Mouse (Mus musculus) thymus, postnatal 25 days (tissue): ENCODE results near the gene Fam208b.

Source experiments
- DNase-seq: peaks from one replicate; pipeline ENCODE4 v3.0.0; 2022

Fam208b gene

DNA sequence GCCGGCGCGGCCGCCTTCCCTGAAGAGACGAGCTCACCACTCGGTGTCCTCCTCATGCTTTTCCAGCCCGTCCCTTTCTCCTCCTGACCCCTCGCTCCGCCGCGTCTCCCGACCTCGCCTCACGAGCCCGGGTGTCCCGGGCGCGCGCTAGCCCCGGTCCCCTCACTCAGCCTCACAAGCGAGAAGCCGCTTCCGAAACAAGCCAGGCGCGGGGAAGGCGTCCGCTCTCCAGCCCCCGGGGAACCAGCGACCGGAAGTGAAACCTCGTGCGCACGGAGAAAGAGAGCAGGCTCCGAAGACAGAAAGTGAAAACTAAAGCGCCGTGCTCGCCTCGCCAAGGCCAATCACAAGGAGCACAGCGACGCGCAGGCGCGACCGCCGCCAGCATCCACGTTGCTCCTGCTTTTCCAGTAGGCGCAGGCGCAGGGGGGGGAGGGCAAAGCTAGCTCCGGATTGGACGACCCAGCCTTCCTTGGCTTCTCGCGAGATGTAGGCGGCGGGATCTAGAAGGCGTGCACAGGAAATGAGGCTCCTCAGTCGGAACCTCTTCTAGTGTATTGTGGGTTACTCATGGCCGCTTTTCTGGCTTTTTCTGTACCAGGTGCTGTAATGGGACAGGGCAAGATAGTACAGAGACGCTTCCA, at the start of gene Fam208b:
Fam208b (minus strand) TSS at position 314 of the 644 bp plus-strand sequence.
- DNase-seq: peak; percentile 96

- DNase-seq: no peak
Observed at GRCm38 (mm10) chr13:3659163-3660160, 48.6 kb upstream of the Fam208b start.

DNA sequence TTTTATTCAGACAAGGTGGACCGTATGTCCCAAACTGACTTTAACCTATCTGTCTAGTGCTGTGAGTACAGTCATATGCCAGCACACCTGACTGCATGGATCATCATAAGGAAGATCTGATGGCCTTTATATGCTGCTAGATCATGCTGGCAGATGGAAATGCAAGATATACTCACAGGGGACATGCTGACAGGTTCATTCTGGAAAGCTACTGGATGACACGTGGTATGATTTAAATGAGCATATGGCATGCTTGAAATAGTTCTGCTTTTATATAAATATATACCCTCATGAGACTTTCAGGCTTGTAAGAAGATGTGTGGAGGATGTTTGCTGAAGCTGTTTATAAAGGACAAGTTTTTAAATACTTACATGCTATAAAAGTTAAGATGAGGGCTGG, 43.5 kb upstream of the Fam208b start:
- DNase-seq: no peak

DNA sequence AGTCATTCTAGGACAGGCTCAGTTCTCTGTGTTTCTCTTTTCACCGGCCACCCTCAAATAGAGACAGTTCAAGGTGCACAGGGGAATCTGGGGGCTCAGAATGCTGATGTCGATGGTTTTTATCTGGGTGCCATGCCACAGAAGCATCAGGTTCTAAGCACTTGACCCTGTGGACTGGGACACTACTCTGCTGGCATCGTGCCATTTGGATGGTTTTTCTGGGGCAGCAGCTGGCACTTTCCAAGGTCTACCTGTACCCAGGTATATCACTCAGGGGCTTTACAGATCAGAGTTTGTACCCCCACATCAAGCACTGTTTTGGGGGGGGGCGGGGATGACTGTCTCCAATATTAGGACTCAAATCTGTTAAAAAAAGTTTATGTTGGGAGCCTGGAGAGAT, 39.7 kb upstream of the Fam208b start:
- no peak for DNase-seq

- DNase-seq: no peak
Observed at GRCm38 (mm10) chr13:3646566-3646965, 35.7 kb upstream of the Fam208b start.

DNA sequence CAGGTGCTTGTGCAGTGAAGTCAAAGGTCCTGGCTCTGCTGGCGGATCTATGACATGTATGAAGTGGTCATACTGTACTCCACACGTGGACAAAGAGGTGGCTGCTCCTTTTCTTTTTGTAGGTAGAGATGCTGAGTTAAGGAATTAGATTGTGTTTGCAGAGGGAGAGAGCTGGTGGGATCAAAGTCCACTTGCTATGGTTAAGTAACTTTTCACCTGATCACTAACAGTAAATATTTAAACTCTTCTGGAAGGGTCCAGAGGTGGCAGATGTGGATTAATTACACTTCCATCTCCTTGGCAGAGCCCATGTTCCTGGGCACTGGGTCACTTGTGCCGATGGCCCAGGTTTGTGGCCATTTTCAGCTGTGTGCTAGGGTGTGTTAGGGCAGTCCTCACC, 35.0 kb upstream of the Fam208b start:
- DNase-seq: no peak

- no peak for DNase-seq
Observed at GRCm38 (mm10) chr13:3644871-3645270, 34.0 kb upstream of the Fam208b start.

- no peak for DNase-seq
Observed at GRCm38 (mm10) chr13:3642538-3642937, 31.6 kb upstream of the Fam208b start.

GRCm38 (mm10) chr13:3642049-3642448, 31.1 kb upstream of the Fam208b start:
- DNase-seq: peak; percentile 50

DNA sequence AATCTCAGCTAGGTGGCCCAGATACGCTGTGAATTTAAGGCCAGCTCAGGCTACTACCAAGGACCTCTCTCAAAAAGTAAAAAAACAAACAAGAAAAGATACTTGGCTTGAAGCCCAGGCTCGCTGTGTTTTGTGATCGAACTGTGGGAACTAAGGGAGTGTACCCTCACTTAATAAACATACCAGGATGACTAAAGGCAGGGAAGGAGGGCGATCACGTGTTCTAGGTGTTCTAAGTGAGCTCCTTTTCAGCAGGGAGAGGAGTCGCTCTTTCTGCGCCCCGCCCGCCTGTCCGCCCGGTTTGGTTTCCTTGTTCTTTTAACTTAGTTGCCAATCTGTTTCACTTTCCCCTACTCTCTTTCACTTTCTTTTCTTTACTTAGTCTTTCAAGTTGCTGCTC, 25.9 kb upstream of the Fam208b start:
- DNase-seq: peak; percentile 54

DNA sequence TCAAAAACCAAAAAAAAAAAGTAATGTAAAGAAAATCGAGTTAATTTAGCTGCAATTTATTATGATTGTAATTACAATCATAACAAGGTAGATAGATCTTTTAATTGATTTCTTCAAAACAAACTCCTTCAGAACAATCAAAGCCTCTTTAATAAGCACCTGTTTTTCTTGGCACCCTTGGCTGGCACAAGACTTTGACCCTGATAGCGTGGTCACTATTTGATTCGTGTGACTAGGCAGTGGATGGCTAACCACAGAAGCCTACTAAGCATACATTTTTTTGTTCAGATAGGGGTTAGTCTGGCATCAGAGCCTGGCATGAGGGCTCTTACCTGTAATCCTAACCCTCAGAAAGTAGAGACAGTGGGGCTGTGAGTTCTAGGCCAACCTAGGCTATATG, 24.2 kb upstream of the Fam208b start:
- DNase-seq: no peak

DNA sequence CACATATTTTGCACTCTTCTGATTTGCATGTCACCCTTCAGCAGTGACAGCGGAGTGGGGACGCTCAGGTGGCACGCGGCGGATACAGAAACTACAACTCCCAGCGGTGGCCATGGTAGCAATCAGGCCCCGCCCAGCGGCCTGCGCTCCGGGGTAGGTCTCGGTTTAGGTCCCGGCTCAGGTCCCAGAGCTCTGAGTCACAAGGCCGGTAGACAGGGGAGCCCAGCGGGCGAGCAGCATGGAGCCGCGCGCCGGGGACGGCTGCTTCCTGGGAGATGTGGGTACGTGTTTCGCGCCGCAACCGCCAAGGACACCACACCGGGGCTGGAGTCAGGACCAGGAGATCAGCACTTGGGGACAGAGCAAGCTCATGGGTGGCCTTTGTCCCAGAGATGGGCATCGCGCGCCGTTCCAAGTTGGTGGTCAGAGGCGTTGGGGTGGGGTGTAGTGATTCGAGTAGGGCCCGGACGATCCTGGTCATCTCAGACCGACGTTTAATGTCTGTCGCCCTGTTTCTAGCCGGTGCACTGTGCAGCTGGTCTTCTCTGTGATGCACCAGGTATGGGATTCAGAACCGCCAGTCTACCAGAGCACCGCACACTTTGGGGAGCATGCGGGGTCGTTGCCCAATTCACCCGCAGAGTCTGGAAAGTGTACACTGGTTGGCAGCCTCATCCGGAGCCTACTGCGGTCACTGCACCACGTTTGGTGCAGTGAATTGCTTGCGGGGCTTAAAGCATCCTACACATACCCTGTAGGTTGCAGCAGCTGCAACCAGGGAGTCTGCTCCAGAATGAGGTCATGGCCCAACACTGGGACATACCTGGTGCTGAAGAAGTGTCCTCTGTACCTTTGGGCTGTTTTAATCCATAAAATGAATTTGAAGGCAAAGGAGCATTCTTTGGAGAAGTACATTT, 23.2 kb upstream of the Fam208b start, which contains the start of gene Asb13:
Asb13 (plus strand) TSS at position 138 of the 917 bp plus-strand sequence.
- peak; percentile 89 for DNase-seq

- no peak for DNase-seq
Observed at GRCm38 (mm10) chr13:3633131-3633530, 22.2 kb upstream of the Fam208b start.

DNA sequence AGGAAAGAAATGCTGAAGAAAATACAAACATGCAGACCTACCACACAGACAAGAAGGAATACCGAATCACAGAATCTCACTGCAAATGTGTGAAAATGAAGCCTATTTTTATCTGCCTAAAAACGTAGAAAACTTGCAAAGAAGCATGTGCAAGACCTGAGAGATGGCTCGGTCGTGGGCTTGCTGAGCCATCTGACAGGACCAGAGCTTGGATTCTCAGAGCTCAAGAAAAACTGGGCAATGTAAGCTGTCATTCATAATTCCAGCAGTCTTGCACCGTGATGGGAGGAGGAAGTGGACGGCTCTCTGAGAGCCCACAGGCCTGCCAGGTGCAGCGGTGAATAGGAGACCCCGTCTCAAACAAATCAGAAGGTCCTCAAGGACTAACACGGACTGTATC, 21.6 kb upstream of the Fam208b start:
- no peak for DNase-seq

GRCm38 (mm10) chr13:3628102-3628501, 17.2 kb upstream of the Fam208b start:
- DNase-seq: no peak

DNA sequence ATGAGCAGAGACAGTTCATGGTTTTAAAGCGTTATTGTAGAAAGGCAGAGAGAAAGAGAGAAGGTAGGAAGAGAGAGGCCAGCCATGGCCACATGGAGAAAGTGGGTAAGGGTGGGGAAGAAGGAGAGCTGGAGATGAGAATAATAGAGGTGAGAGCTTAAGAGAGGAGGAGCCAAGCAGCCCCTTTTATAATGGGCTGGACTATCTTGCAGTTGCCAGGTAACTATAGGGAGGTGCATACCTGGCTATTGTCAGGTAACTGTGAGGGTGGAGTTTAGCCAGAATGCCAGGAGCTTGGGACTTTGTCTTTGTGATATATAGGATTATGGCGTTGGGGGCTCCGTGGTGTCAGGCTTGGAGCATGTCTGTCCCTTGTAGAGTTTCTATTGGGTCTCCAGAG, 16.2 kb upstream of the Fam208b start:
- DNase-seq: no peak

DNA sequence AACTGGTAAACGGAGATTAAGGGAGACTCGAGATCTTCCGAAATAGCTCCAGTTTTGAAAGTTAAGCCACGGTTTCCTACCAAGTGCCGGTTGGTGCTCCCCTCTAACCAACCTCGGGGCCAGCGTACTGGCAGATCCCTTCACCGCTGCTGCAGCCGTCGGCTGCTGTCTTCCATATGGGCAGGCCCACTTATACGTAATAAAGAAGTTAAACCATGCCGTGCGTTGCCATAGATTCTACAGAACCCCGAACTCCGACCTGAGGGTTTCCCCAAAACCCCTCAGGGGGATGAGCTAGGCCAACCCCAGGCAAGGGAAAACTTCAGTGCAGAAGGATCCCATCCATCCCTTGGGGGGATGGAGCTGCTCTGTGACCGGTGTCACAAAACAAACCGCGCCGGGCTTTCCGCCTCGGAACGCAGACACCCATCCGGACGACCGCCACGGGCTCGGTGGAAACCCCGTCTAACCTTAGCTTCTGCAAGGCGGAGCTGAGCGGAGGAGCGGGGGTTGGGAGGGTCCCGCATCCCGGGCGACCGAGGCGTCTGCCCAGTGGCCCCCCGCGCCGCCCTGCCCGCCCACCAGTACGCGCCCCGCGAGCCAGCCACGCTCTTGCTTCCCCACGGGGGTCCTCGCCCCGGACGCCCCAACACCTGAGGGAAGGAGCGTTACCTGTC, 652 bp downstream of the Fam208b start:
- DNase-seq: no peak

DNA sequence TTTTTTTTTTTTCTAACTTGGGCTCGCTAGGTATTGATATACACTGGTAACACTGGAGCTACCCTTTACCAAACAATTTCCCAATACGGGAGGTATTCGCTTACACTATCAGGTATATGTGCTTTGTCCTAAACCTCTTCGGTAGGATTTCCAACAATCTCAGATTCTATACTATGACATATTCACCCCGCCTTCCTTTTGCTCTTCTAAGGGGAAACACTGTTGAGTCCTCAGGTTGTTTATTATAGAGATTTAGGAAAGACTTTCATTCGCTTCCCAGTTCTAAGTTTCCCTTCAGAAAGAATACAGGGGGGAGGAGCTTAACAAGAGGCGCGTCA, 1.2 kb downstream of the Fam208b start:
- DNase-seq: no peak

DNA sequence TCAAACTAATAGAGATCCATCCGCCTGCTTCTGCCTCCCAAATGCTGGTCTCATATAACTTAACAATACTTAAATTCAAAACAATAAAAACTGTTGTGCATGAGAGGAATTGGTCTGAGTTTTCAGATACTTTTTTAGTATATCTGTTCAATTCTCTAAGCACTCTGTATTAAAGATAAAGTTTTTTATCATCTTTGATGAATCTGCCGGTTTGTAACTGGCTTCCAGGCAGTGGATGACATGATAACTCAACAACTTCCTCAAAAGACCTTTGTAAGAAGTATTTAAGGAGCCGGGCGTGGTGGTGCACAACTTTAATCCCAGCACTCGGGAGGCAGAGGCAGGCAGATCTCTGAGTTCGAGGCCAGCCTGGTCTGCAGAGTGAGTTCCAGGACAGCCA, 14.7 kb downstream of the Fam208b start:
- DNase-seq: no peak

DNA sequence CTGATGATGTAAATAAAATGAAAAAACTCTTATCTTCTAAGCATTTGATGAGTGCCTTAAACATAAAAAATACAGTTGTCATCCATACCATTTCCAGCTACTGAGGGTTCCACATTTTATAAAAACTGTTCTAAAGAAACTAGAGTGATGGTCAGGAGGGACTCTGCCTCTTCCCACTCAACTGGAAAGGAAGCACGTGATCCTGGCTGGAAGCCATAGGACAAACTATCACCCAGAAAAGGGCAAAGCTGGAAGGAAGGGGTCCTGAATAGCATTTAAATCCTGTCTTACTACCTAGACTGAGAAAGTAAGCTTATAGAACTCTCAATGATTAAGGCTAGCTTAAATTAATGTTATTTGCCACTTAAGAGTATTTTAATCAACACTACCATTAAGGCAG, 16.6 kb downstream of the Fam208b start:
- no peak for DNase-seq

DNA sequence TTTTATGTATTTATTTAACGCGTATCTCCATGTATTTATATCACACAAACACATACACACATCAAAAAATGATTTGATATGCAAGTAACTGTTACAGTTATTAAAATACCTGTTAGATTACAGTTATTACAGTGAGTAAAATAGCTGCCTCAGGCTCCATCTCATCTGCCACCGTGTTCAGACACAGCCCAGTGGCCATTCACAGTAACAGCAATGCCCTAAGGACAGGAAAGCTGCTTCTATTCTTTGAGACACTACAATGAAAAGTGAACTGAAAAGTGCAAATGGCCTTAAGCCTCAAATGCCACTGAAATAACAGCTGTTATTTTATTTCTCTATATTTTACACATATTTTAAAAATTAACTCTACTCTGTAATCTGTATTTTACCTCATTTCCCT, 20.1 kb downstream of the Fam208b start:
- no peak for DNase-seq

GRCm38 (mm10) chr13:3563953-3564352, 47.0 kb downstream of the Fam208b start:
- no peak for DNase-seq

DNA sequence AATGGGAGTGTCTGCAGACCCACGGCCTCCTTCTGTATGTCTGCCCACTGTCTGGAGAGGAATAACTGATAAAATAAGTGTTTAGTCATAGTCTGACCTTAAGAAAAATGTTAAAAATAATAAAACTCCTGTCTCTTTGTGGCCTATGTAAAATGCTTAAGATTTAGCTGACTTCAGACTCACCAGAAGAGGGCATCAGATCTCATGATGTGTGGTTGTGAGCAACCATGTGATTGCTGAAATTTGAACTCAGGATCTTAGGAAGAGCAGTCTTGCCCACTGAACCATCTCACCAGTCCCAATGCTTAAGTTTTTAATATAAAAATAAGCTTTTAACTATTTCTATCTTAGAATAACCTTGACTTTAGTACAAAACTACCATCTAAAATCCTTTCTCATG, 47.8 kb downstream of the Fam208b start:
- no peak for DNase-seq
